Mouse (Mus musculus): ENCODE results near the gene Olfr617. TPM values are rescaled to one million over a fixed set of nuclear protein-coding genes. Genes with fewer than 3 reads are reported as not detected.

Olfr617 gene
- polyA plus RNA-seq, 1 experiment from 2014 or later = not detected

Small RNA genes lying within 50 kb of the gene (microRNA-seq; reads per million reads assigned to microRNA genes)
- not detected for gene Gm26506

Other genes with a start within 250 kb of the Olfr617 start
- not detected in 2 replicates for gene Olfr598, start 249.5 kb upstream of the Olfr617 start, polyA plus RNA-seq (2015; fragmentation: Nextera tagmentation; extraction: Ambion mirVana)
- gene Olfr599, start 237.1 kb upstream of the Olfr617 start, polyA plus RNA-seq (2015; fragmentation: Nextera tagmentation; extraction: Ambion mirVana) = not detected in 2 replicates
- gene Olfr600, start 223.4 kb upstream of the Olfr617 start, polyA plus RNA-seq (2015; fragmentation: Nextera tagmentation; extraction: Ambion mirVana) = not detected in 2 replicates
- gene Olfr601, start 210.4 kb upstream of the Olfr617 start, polyA plus RNA-seq (2015; fragmentation: Nextera tagmentation; extraction: Ambion mirVana) = not detected in 2 replicates
- not detected in 2 replicates for gene Olfr603, start 186.9 kb upstream of the Olfr617 start, polyA plus RNA-seq (2015; fragmentation: Nextera tagmentation; extraction: Ambion mirVana)
- gene Usp17lc, start 158.0 kb upstream of the Olfr617 start, polyA plus RNA-seq (2015; fragmentation: Nextera tagmentation; extraction: Ambion mirVana) = not detected in 2 replicates
- not detected in 2 replicates for gene Olfr605, start 127.6 kb upstream of the Olfr617 start, polyA plus RNA-seq (2015; fragmentation: Nextera tagmentation; extraction: Ambion mirVana)
- gene Olfr606, start 124.0 kb upstream of the Olfr617 start, polyA plus RNA-seq (2015; fragmentation: Nextera tagmentation; extraction: Ambion mirVana) = not detected in 2 replicates
- gene Olfr607, start 108.9 kb upstream of the Olfr617 start, polyA plus RNA-seq (2015; fragmentation: Nextera tagmentation; extraction: Ambion mirVana) = not detected in 2 replicates
- gene Olfr608, start 103.2 kb upstream of the Olfr617 start, polyA plus RNA-seq (2015; fragmentation: Nextera tagmentation; extraction: Ambion mirVana) = not detected in 2 replicates
- not detected in 2 replicates for gene Olfr609, start 75.0 kb upstream of the Olfr617 start, polyA plus RNA-seq (2015; fragmentation: Nextera tagmentation; extraction: Ambion mirVana)
- gene Olfr610, start 60.9 kb upstream of the Olfr617 start, polyA plus RNA-seq (2015; fragmentation: Nextera tagmentation; extraction: Ambion mirVana) = not detected in 2 replicates
- gene Olfr611, start 52.2 kb upstream of the Olfr617 start, polyA plus RNA-seq (2015; fragmentation: Nextera tagmentation; extraction: Ambion mirVana) = not detected in 2 replicates
- gene Olfr612, start 30.3 kb upstream of the Olfr617 start, polyA plus RNA-seq (2015; fragmentation: Nextera tagmentation; extraction: Ambion mirVana) = not detected in 2 replicates
- not detected in 2 replicates for gene Olfr613, start 25.0 kb upstream of the Olfr617 start, polyA plus RNA-seq (2015; fragmentation: Nextera tagmentation; extraction: Ambion mirVana)
- not detected in 2 replicates for gene Olfr615, start 17.0 kb upstream of the Olfr617 start, polyA plus RNA-seq (2015; fragmentation: Nextera tagmentation; extraction: Ambion mirVana)
- gene Olfr616, start 3.9 kb upstream of the Olfr617 start, polyA plus RNA-seq (2015; fragmentation: Nextera tagmentation; extraction: Ambion mirVana) = not detected in 2 replicates
- gene Olfr618, start 17.0 kb downstream of the Olfr617 start, polyA plus RNA-seq (2015; fragmentation: Nextera tagmentation; extraction: Ambion mirVana) = not detected in 2 replicates
- not detected in 2 replicates for gene Olfr619, start 27.5 kb downstream of the Olfr617 start, polyA plus RNA-seq (2015; fragmentation: Nextera tagmentation; extraction: Ambion mirVana)
- not detected in 2 replicates for gene Olfr620, start 39.5 kb downstream of the Olfr617 start, polyA plus RNA-seq (2015; fragmentation: Nextera tagmentation; extraction: Ambion mirVana)
- not detected in 2 replicates for gene Olfr622, start 69.6 kb downstream of the Olfr617 start, polyA plus RNA-seq (2015; fragmentation: Nextera tagmentation; extraction: Ambion mirVana)
- not detected in 2 replicates for gene Olfr623, start 90.6 kb downstream of the Olfr617 start, polyA plus RNA-seq (2015; fragmentation: Nextera tagmentation; extraction: Ambion mirVana)
- gene Olfr624, start 98.1 kb downstream of the Olfr617 start, polyA plus RNA-seq (2015; fragmentation: Nextera tagmentation; extraction: Ambion mirVana) = 0.05 TPM in 1 of 2 replicates, not detected in the other
- not detected in 2 replicates for gene Olfr625-ps1, start 109.7 kb downstream of the Olfr617 start, polyA plus RNA-seq (2015; fragmentation: Nextera tagmentation; extraction: Ambion mirVana)
- gene Olfr243, start 141.6 kb downstream of the Olfr617 start, polyA plus RNA-seq (2015; fragmentation: Nextera tagmentation; extraction: Ambion mirVana) = not detected in 2 replicates
- not detected in 2 replicates for gene Olfr628, start 157.3 kb downstream of the Olfr617 start, polyA plus RNA-seq (2015; fragmentation: Nextera tagmentation; extraction: Ambion mirVana)
- not detected in 2 replicates for gene Olfr629, start 171.9 kb downstream of the Olfr617 start, polyA plus RNA-seq (2015; fragmentation: Nextera tagmentation; extraction: Ambion mirVana)
- not detected in 2 replicates for gene Olfr630, start 184.3 kb downstream of the Olfr617 start, polyA plus RNA-seq (2015; fragmentation: Nextera tagmentation; extraction: Ambion mirVana)
- gene Olfr69, start 198.5 kb downstream of the Olfr617 start, polyA plus RNA-seq (2015; fragmentation: Nextera tagmentation; extraction: Ambion mirVana) = not detected in 2 replicates
- not detected in 2 replicates for gene Olfr68, start 206.6 kb downstream of the Olfr617 start, polyA plus RNA-seq (2015; fragmentation: Nextera tagmentation; extraction: Ambion mirVana)
- gene Olfr67, start 218.8 kb downstream of the Olfr617 start, polyA plus RNA-seq (2015; fragmentation: Nextera tagmentation; extraction: Ambion mirVana) = not detected in 2 replicates
- gene Hbb-bt, start 240.9 kb downstream of the Olfr617 start, polyA plus RNA-seq (2015; fragmentation: Nextera tagmentation; extraction: Ambion mirVana) = 4,593 and 5,475 TPM in 2 replicates